Mouse (Mus musculus) heart, embryonic 14.5 days (tissue): ENCODE measurements around the gene Nck1. TPM values are rescaled to one million over a fixed set of nuclear protein-coding genes. Genes with fewer than 3 reads are reported as not detected.

Experiments
- ATAC-seq: fragments of 200-750 bp; cut with Nextera tagmentation; 2 replicates; pipeline ENCODE4 v1.8.0; 2017; ENCODE audit warnings: low read depth, moderate TSS enrichment; ENCODE audit not compliant: insufficient number of reproducible peaks, insufficient read depth, low FRiP score
- H3K27ac ChIP-seq, 2 experiments: fragments of 200-500 bp in 1 of 2; fragments of 300-500 bp in 1 of 2; sonication (generic) in 1 of 2; replicated peaks in 1 of 2; 2 replicates each; pipeline ENCODE4 v1.5.1; 2012 to 2014; ENCODE audit warnings: low read depth in 2 of 2, low read length in 2 of 2, control low read depth in 1 of 2, mild to moderate bottlenecking in 1 of 2, mixed read lengths in 1 of 2; ENCODE audit not compliant: control insufficient read depth in 1 of 2, insufficient read depth in 1 of 2
- H3K27me3 ChIP-seq: fragments of 300-500 bp; sonication (generic); 2 replicates; pipeline ENCODE4 v1.6.1; 2014; ENCODE audit warnings: mild to moderate bottlenecking, low read length, control low read depth; ENCODE audit not compliant: control insufficient read depth, insufficient read depth
- H3K36me3 ChIP-seq: fragments of 300-500 bp; sonication (generic); 2 replicates; pipeline ENCODE4 v1.6.1; 2014; ENCODE audit warnings: mild to moderate bottlenecking, control low read depth, low read length, mixed read lengths; ENCODE audit not compliant: control insufficient read depth, insufficient read depth
- H3K4me1 ChIP-seq, 2 experiments: fragments of 200-500 bp in 1 of 2; fragments of 300-500 bp in 1 of 2; sonication (generic) in 1 of 2; 2 replicates each; pipeline ENCODE4 v1.6.1; 2012 to 2014; ENCODE audit warnings: low read length in 2 of 2, control low read depth in 1 of 2, mixed read lengths in 1 of 2; ENCODE audit not compliant: control insufficient read depth in 2 of 2, insufficient read depth in 2 of 2
- H3K4me2 ChIP-seq: fragments of 300-500 bp; sonication (generic); 2 replicates; pipeline ENCODE4 v1.6.1; 2014; ENCODE audit warnings: mild to moderate bottlenecking, low read length
- H3K4me3 ChIP-seq, 2 experiments: fragments of 200-500 bp in 1 of 2; fragments of 300-500 bp in 1 of 2; sonication (generic) in 1 of 2; 2 replicates each; pipeline ENCODE4 v1.5.1; 2012 to 2014; ENCODE audit warnings: low read length in 2 of 2, mild to moderate bottlenecking in 2 of 2, control low read depth in 1 of 2, low read depth in 1 of 2, moderate library complexity in 1 of 2; ENCODE audit not compliant: control insufficient read depth in 1 of 2, insufficient read depth in 1 of 2
- H3K9ac ChIP-seq: fragments of 300-500 bp; sonication (generic); 2 replicates; pipeline ENCODE4 v1.6.1; 2014; ENCODE audit warnings: mild to moderate bottlenecking, low read length
- H3K9me3 ChIP-seq: fragments of 300-500 bp; sonication (generic); 2 replicates; pipeline ENCODE4 v1.6.1; 2016; ENCODE audit warnings: low read length, control low read depth; ENCODE audit not compliant: control insufficient read depth
- WGBS: fragments of 180-500 bp; shearing (Covaris S2); extraction: QIAGEN DNeasy Blood & Tissue Kit; methylation state at CpG from one replicate; pipeline ENCODE4 v1.1.7; 2014; 5-methylcytosine and 5-hydroxymethylcytosine counted together
- polyA plus RNA-seq: library from polyadenylated mRNA; unstranded; fragments of >200 nt; fragmentation: Nextera tagmentation; extraction: Ambion mirVana; gene quantifications from 2 replicates; pipeline ENCODE4 v1.2.1, GENCODE M21; 2014

Gene Nck1
- polyA plus RNA-seq, 1 experiment from 2014 or later: 61.7 TPM

DNA sequence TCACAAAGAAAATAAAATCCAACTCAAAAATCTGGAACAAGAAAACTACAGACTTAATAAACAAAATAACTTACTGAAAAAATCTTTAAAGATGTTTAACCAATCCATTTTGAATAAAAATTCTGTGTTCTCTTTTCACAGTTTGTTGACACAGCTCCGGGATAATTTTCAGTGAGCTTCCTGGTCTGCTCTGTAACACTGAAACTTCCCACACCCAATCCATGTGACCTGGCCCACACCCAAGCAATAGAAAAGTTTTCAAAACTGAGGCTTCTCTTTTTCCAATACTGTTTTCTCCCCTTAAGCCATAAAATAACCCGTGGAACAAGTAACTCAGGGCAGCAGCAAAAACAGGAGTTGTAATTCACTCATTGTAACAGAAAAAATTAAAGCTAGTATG, 39.3 kb downstream of the Nck1 start:
- Histone ChIP-seq H3K9me3 (no peaks in the 10 kb centered on the region), H3K4me1 (no peaks in the 10 kb centered on the region), H3K36me3 (0 out of 2 replicates have a peak, but pooled peaks cover 2% of the 10 kb centered on the region), H3K4me2 (peak overlapping the region; percentile 42), H3K4me3 (peak overlapping the region in 1 of 2 experiments; percentile 25; a peak in 1 of 4 replicates), H3K27ac (peak overlapping the region in 1 of 2 experiments; percentile 47; a peak in 1 of 4 replicates), H3K27me3 (no peaks in the 10 kb centered on the region), H3K9ac (no peak overlapping the region)
- WGBS: 50% methylated on average over 2 of the region's 2 CpGs
- no peak for ATAC-seq

DNA sequence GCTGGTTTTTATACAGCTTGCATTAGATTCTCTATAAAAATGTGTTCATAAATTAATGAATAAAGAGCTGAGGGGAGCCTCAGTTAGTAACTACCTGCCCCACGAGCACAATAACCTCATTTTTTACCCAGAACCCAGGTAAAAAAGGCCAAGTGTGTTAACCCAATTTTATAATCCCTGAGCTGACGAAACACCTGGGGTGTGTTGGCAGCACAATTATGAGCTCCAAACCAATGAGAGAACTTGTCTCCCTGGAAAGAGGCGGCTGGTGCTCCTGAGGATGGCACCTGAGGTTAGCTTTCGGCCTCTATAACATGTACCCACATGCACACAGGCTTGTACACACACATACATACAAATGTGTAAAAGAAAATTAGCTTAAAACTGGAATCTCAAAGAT, 40.4 kb downstream of the Nck1 start:
- 0 out of 2 replicates have a peak, but pooled peaks cover 3% of the 10 kb centered on the region for H3K36me3 ChIP-seq
- WGBS: 89% methylated on average over 4 of the region's 4 CpGs
- H3K4me3 ChIP-seq: peak overlapping the region in 1 of 2 experiments; percentile 25; a peak in 1 of 4 replicates
- H3K4me2 ChIP-seq: peak overlapping the region; percentile 42
- H3K27ac ChIP-seq: no peak overlapping the region; a peak in 1 of 4 replicates
- no peaks in the 10 kb centered on the region for H3K27me3 ChIP-seq
- H3K4me1 ChIP-seq: no peaks in the 10 kb centered on the region
- peak overlapping the region; percentile 34; the same call in 1 of the 2 replicates for H3K9ac ChIP-seq
- H3K9me3 ChIP-seq: no peaks in the 10 kb centered on the region
- ATAC-seq: no peak

DNA sequence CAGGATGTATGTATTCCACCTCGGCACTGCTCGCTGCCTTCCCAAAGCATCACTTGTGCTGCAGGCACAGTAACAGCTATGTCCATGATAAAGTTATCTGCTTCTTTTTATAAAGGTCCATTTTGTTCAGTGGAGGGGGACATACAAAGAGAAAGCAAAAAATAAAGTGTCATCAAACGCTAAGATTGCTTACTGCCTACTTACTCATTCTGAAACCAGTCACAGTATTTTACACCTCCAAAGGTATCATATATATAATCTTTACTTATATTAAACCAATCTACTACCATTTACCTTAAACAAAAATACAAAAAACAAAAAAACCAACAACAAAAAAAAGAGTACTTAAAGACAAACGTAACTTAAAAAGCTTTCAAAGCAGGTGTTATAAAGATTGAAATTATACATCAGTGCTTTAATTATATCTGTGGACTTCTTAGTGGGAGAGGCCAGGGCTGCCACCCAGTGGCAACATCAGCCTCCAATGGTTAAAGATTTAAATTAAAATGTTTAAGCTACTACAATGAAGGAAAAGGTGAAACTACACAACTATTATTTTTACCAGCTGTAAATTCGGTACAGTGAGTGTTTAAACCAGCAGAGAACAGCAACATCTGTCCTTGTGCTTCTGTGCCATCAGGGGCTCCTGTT, 52.2 kb downstream of the Nck1 start:
- WGBS: 79% methylated on average over 5 of the region's 5 CpGs
- Histone ChIP-seq H3K4me1 (peaks cover 0 to 17% of the 10 kb centered on the region in 2 experiments; a peak in 2 of 4 replicates), H3K27ac (no peak overlapping the region), H3K36me3 (peaks cover 22% of the 10 kb centered on the region), H3K9ac (no peak overlapping the region), H3K27me3 (no peaks in the 10 kb centered on the region), H3K9me3 (no peaks in the 10 kb centered on the region), H3K4me2 (no peak overlapping the region), H3K4me3 (no peak overlapping the region)
- ATAC-seq: no peak

DNA sequence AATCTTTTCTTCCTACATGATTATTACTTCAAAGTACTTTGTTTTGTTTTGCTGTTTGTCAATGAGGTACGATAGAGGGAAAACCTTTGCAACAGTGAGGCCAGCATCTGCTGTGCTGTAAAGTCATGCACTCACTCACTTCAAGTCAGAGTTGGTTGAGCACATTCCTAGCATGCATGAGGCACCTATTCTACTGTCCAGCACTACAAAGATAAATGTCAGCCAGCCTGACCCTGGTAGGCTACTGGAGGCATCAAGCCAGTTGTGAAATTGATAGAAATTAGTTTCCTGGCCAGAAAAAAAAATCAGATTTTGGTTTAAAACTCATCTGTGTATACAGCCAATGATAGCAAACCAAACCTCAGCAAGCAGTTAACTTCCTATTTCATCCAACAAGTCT, 54.5 kb downstream of the Nck1 start:
- Histone ChIP-seq H3K9ac (no peak overlapping the region), H3K4me3 (no peak overlapping the region), H3K4me2 (no peak overlapping the region), H3K9me3 (no peaks in the 10 kb centered on the region), H3K4me1 (peaks cover 0 to 22% of the 10 kb centered on the region in 2 experiments; a peak in 2 of 4 replicates), H3K36me3 (peaks cover 19% of the 10 kb centered on the region), H3K27ac (peak overlapping the region in 1 of 2 experiments; percentile 20; a peak in 1 of 4 replicates), H3K27me3 (no peaks in the 10 kb centered on the region)
- 31% methylated on average over 1 of the region's 1 CpGs for WGBS
- no peak for ATAC-seq

DNA sequence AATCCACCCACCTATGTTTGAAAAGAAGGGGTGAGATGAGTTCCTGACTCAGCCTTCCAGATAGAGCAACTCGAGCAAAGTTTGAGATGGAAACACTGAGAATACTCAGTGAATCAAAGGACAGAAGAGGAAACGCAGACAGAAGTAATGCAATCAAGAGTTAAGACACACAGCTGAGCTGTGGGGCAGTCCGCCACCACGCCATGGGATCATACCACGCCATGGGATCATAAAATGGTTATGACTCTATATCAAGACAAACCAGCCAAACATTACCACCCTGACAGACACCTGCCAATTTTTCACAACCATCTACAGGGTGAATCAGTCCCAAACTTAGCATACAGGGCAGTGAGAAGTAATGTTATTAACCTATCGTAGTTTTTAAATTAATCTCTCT, 57.0 kb downstream of the Nck1 start:
- peaks cover 20% of the 10 kb centered on the region for H3K36me3 ChIP-seq
- no peak overlapping the region for H3K4me3 ChIP-seq
- H3K9ac ChIP-seq: no peak overlapping the region
- peaks cover 0 to 22% of the 10 kb centered on the region in 2 experiments; a peak in 2 of 4 replicates for H3K4me1 ChIP-seq
- H3K27ac ChIP-seq: 0 out of 4 replicates have a peak overlapping the region, but pooled peaks of 1 of the 2 experiments have one; percentile 7
- ATAC-seq: no peak
- no peaks in the 10 kb centered on the region for H3K9me3 ChIP-seq
- H3K27me3 ChIP-seq: no peaks in the 10 kb centered on the region
- 92% methylated on average over 6 of the region's 6 CpGs for WGBS
- no peak overlapping the region for H3K4me2 ChIP-seq

DNA sequence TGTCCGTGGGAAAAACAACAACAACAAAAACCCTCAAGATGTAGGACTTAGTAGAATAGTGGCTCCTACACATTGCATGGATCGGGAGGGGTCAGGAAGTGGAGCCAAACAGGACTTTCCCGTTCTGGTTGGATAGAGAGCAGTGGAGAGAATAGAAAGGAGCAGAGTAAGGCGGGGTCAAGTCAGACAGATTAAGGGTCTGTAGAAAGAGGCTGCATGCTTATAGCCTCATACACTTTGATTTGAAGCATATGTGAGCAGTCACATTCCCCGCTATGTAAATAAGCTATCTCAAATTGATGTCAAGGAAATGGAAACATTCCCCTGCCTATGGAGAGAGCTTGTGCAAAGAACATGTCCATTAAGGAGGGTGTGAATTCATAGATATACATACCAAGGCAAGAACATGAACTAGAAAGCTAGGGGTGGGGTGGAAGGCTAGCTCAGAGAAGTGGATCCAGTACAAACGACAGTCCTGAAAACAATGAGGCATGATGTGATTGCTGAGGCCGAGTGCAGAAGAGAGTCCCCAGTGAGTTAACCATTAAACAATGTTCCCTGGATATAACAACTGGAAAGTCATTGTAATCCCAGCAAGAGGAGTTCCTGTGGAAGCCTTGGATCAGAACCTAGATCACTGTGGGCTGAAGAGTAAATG, 57.7 kb downstream of the Nck1 start:
- ATAC-seq: no peak
- H3K27me3 ChIP-seq: no peaks in the 10 kb centered on the region
- no peaks in the 10 kb centered on the region for H3K9me3 ChIP-seq
- 57% methylated on average over 7 of the region's 7 CpGs for WGBS
- peak overlapping the region; percentile 7 to 27; a peak in 2 of 4 replicates for H3K27ac ChIP-seq
- no peak overlapping the region for H3K4me3 ChIP-seq
- H3K4me1 ChIP-seq: peaks cover 0 to 22% of the 10 kb centered on the region in 2 experiments; a peak in 2 of 4 replicates
- no peak overlapping the region for H3K4me2 ChIP-seq
- no peak overlapping the region for H3K9ac ChIP-seq
- H3K36me3 ChIP-seq: peaks cover 19% of the 10 kb centered on the region

DNA sequence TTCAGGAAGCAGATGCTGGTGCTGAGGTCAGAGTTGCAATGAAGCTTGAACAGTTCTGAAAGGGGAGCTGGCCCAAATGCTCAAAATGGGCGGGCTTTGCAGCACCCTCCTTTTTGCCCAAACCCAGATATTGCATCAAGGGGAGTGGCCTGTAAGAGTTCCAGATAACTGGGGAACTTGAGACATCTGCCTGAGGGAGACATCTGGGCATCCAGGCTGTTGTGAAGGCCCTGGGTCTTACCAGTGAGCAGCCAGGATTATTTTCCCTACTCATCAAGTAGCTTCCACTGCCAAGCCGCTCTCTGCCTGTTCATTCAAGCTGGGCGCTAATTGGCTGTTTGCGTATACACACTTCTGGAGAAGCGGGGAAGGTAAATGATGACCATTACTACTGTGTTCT, 59.5 kb downstream of the Nck1 start, which contains the start of gene Il20rb:
TSS of gene Il20rb (minus strand) at position 358 of the 400 bp plus-strand sequence.
- Histone ChIP-seq H3K9ac (no peak within 1 kb of the TSS), H3K4me2 (no peak within 1 kb of the TSS), H3K4me1 (peaks cover 5 to 17% of the 10 kb centered on the region in 2 experiments), H3K9me3 (no peaks in the 10 kb centered on the region), H3K27me3 (no peaks in the 10 kb centered on the region), H3K27ac (no peak within 1 kb of the TSS), H3K4me3 (no peak within 1 kb of the TSS), H3K36me3 (peaks cover 14% of the 10 kb centered on the region; the same call in 1 of the 2 replicates)
- WGBS: 89% methylated on average over 5 of the region's 5 CpGs
- no peak for ATAC-seq
